Mouse (Mus musculus) bone marrow macrophage, adult 2 months (primary cell): ENCODE results near the gene Sfxn5. TPM values are rescaled to one million over a fixed set of nuclear protein-coding genes. Genes with fewer than 3 reads are reported as not detected.

Experiments
- H3K27ac ChIP-seq: 2 replicates; pipeline ENCODE4 v1.5.1; 2012; ENCODE audit warnings: low read depth, low read length; ENCODE audit not compliant: insufficient read depth
- H3K4me1 ChIP-seq: 2 replicates; pipeline ENCODE4 v1.6.1; 2012; ENCODE audit warnings: low read length; ENCODE audit not compliant: control insufficient read depth, insufficient read depth
- H3K4me3 ChIP-seq: 2 replicates; pipeline ENCODE4 v1.5.1; 2012; ENCODE audit warnings: mild to moderate bottlenecking, low read length, moderate library complexity; ENCODE audit not compliant: insufficient read depth
- CTCF ChIP-seq: IDR thresholded peaks from 2 replicates; pipeline ENCODE4 v1.5.1; 2012; ENCODE audit warnings: low read depth, mild to moderate bottlenecking, low read length, moderate library complexity
- POLR2A ChIP-seq: IDR thresholded peaks from 2 replicates; pipeline ENCODE4 v1.6.1; 2012; ENCODE audit warnings: mild to moderate bottlenecking, low read depth, low read length, borderline replicate concordance
- polyA plus RNA-seq: library from polyadenylated mRNA; stranded (reverse); fragments of >200 nt; gene quantifications from 2 replicates; pipeline ENCODE4 v1.2.4, GENCODE M21; 2012; ENCODE audit not compliant: missing spikeins, insufficient read depth, insufficient read length

Sfxn5 gene
- polyA plus RNA-seq, 1 experiment, result 15.2 TPM

DNA sequence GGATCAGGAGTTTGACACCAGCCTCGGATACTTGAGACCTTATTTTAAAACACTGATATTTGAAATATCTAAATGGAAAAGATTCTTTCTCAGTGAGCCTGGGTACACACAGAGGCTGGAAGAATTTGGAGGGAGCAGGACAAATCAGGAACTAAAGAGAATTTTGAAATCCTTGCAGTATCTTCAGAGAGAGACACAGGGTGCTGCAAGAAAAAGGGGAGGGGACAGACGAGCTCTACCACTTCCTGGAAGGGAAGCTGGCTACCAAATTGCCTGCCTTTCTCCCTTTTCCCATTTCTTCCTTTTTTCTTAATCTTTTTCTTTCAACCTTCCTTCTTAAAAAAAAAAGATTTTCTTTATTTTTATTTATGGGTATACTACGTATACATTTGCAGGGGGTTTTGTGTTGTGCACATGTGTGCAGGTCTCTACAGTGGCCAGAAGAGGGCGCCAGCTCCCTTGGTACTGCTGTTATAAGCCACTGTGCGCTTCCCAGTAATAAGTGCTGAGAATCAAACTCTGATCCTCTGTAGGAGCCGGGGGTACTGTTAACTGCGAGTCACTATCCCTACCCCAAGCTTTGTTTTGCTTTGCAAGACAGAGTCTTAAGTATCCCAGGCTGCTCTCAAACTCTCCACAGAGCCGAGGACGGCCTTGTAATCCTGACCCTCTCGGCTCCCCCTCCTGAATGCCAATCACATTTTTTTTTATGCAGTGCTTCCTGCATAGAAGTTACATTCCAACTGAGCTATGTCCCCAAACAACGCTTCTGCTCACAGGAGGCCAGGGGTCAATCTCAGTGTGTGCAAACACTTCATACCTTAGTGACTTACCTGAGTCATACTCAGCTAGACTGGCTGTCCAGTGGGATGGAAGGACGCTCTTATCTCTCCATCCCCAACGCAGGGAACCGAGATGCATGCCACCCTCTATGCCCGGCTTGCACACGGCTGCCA lies 42.1 kb downstream of the Sfxn5 start:
- peak; percentile 98 for TF ChIP-seq CTCF
- TF ChIP-seq POLR2A, result no peak
- Histone ChIP-seq H3K4me1 (peaks cover 18% of the 10 kb centered on the region), H3K4me3 (no peak overlapping the region), H3K27ac (0 out of 2 replicates have a peak overlapping the region, but pooled peaks have one; percentile 23)

DNA sequence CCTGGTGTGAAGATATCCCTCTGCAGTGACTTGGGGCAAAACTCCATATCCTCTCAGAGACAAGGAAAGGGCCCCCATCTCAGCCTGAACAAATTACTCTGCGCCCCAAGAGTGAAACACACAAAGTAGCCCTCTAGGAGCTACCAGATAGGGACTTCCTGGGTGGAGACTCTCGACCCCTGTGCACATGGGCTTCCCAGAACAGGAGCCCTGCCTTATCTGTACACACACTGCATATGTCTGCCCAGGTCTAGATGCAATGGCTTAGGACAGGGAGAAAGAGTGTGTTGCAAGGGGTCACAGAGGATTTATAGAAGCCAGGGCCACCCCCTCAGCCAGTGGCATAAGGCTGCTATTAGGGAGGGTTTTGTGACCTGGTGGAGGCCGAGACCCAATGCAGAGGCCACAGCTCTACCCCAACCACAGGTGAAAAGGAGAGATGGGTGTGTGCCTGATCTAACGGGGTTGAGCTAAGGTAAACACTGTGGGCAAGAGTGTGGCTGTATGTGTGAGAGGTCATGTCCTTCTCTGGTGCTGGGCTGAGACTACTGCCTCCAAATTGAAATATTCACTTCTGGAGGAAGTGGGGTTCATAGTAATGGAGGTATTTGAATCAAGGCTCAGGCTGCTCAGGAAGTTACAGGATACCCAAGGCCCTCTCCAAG lies 44.9 kb downstream of the Sfxn5 start:
- Histone ChIP-seq H3K4me3 (no peak overlapping the region), H3K27ac (no peak overlapping the region), H3K4me1 (peaks cover 1% of the 10 kb centered on the region)
- no peak for TF ChIP-seq CTCF
- no peak for TF ChIP-seq POLR2A

DNA sequence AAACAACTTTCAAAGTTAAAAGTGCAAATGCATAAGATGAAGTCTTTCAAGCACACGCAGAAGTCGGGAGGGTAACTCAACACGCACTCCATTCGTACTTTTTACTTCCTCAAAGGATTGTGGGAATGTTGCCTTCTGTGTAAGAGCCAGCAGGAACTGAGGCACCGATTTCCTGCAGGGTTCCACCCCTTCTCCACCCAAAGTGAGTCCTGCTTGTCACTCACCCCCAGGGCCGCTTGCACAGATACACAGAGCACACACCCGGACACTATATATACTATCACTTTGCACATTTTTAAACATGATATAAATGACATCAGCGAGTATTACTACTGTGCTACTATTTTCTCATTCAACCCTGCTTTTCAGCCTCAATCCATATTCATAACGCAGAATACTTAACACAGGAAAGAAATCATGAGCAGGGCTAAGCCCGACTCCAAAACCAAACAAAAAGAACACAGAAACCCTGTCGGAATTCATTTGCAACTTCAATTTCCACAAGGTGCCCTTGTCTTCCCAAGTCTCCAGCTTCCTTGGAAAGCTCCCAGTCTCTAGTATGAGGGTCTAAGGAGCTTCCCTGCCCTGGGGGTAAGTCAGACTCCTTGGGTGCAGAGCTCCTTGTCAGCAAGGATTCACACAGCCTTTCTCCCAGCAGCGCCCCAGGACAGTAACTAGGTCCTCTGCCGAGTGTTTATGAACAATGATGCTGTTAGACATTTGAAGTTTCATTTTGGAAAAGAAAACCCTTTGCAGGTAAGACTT lies 46.8 kb downstream of the Sfxn5 start:
- Histone ChIP-seq H3K27ac (no peak overlapping the region), H3K4me3 (no peak overlapping the region), H3K4me1 (no peaks in the 10 kb centered on the region)
- TF ChIP-seq POLR2A (no peak), CTCF (no peak)

DNA sequence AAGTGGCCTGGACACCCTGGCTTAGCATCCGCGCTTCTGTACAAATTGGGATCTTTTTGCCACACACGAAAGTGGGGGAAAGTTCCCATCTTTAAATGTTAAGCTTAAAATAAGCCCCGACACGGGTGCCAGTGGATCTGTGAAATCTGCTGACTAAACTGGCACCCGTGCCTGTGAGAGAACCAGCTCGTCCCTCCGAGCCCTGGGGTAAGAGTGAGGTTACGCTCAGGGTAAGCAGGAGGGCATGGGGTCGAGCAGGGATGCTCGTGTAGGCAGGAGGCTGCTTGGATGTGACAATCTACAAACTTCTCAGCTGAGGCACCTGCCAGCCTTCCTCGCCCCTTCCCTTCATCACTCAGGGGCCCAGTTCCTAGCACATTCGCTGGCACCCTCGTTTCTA lies 52.4 kb downstream of the Sfxn5 start:
- H3K27ac ChIP-seq, result no peak overlapping the region
- TF ChIP-seq CTCF, result no peak
- TF ChIP-seq POLR2A, result no peak

DNA sequence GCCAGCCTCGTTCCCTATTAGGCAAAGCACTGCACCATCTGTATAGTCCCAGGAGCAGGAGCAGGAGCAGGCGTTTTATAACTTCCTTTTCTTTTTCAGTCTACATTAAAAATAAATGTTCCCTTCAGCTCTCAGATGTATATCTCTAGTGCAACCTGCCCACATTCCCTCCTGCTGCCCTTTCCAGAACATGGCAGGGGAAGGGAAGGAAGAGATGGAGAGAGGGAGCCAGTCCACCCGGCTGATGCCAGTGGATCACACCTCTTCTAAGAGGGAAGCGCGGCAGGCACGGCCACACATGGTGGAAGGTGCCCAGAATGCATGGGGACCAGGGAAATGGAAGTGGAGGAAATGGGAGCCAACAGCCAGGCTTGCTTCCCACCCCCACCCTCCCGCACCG lies 56.7 kb downstream of the Sfxn5 start:
- peaks cover 9% of the 10 kb centered on the region; the same call in 1 of the 2 replicates for H3K4me1 ChIP-seq
- H3K27ac ChIP-seq, result no peak overlapping the region
- TF ChIP-seq POLR2A (no peak), CTCF (no peak)
- H3K4me3 ChIP-seq, result no peak overlapping the region

More for the DNA sequence above, 52.4 kb downstream of the Sfxn5 start:
- H3K4me1 ChIP-seq, result peaks cover 9% of the 10 kb centered on the region; the same call in 1 of the 2 replicates
- no peak overlapping the region for H3K4me3 ChIP-seq

DNA sequence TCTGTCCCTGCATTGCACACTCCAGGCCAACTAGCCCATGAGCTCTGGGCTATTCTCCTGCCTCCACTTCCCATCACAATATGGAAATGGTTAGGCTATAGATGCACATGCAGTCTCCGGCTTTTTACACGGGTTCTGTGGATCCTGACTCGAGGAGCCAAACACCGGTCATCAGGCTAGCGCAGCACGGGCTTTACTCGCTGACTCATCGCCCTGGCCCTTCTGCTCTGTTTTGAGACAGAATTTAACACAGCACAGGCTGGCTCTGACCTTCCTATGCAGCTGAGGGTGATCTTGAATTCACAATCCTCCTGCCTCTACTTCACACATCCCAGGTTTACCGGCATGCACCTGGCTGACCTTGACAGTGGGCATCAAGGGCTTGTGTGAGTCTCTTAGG lies 60.8 kb downstream of the Sfxn5 start:
- H3K4me3 ChIP-seq, result no peak overlapping the region
- TF ChIP-seq CTCF (no peak), POLR2A (no peak)
- no peak overlapping the region for H3K27ac ChIP-seq
- peaks cover 9% of the 10 kb centered on the region; the same call in 1 of the 2 replicates for H3K4me1 ChIP-seq

DNA sequence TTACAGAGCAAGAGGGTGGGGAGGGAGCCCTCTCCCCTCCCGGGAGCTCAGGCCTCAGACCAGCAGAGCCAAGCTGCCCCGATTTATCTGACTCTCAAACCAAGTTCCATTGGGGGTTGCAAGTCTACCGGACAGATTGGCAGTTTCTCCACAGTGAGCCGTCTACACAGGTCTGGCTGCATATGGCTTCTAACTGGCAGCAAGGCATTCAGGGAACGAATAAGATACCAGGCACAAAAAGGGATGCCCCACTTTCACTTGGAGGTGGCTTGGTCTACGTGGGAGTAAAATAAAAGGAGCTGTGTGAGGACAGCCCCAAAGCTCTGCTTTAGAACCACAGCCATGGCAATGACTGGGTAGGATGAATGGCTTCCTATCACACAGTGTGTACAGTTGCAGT lies 67.2 kb downstream of the Sfxn5 start:
- Histone ChIP-seq H3K27ac (no peak overlapping the region), H3K4me1 (no peaks in the 10 kb centered on the region), H3K4me3 (no peak overlapping the region)
- TF ChIP-seq CTCF (no peak), POLR2A (no peak)

DNA sequence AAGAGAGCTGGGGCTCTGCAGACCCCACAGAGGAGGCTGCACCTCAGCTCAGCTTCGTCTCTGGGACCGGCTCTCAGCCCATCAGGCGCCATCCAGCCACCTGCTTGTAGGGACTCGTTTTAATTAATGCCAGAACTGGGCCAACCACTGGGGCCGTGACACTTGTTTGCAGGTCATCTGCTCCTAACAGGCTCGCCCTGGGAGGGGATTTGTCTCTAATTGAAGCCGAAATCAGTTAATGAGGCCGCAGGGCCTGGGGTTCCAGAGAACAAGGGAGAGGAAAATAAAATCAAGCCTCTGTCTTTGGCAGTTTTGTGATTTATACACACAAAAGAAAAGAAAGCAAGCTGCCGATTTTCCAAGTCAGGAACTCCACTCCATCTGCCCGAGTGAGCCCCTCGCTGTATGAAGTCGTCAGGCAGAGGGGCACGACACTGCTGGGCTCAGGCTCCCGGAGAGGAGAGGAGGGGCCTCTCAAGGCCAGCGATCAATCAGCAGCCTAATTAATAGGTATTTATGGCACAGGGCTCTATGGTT lies 68.2 kb downstream of the Sfxn5 start:
- Histone ChIP-seq H3K4me3 (no peak overlapping the region), H3K4me1 (no peaks in the 10 kb centered on the region), H3K27ac (no peak overlapping the region)
- TF ChIP-seq CTCF, result no peak
- TF ChIP-seq POLR2A, result no peak

DNA sequence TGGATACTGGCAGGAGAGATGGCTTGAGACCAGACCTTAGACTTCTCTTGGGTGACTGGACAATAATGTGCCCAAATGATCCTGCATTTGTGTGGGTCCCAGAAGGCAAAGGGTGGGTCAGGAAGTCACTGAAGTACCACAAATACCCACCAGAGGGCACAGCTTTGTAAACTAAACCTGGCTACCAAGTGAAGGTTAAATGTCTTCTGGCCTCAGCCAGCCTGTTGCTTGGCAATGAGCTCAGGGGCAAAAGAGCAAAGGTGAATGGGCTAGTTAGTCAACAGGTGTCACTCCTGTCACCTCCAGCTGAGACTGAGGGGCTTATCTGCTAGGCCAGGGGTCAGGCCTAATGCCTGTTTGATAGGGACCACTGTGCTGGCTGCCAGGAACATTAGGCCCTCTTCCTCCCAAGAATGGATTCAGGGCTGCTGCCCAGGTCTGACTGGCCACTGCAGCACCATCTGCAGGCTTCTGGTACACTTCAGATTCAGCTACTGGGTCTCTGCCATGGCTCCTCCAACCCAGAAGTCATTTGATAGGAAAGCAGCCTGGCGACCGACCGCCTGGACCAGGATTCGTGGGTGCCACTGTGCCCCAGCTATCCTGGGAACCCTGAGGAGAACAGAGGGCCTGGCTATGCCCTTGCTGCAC lies 70.2 kb downstream of the Sfxn5 start:
- no peak overlapping the region for H3K4me3 ChIP-seq
- H3K4me1 ChIP-seq, result no peaks in the 10 kb centered on the region
- no peak overlapping the region for H3K27ac ChIP-seq
- TF ChIP-seq CTCF (peak; percentile 46), POLR2A (no peak)
